Mouse (Mus musculus): ENCODE results near the gene Golph3.

Golph3 gene

GRCm38 (mm10) chr15:12319889-12320288 is 1.4 kb upstream of the Golph3 start:
- no peak for DNase-seq

DNA sequence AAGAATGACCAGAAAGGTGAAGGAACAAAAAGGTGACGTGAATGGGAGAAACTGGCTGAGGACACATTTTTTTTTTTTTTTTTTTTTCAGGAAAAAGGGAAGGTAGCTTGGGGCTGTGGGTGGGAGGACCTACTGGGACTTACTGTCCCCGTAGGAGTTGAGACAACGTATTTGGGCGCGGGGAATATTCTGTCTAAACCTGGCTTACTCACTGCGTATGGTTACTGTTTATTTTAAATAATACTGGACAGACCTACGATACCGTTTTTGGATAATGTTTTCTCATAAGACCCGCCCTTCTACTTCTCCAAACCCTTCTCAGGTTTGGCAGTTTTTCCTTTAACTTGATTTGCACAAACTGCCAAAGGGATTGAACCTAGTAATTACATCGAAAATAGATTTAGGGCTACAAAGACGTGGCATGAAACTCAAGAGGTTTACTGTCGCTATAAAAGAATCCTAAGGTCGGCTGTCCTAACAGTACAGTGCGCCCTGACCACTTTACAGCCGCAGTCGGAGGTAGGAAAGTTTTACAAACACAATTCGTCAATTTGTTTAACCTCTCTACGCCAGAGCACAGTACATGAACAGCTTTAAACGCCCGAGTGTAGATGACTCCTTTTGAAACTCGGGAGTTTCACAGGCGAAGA is 684 bp upstream of the Golph3 start:
- no peak for DNase-seq

GRCm38 (mm10) chr15:12321788-12322621 is 755 bp downstream of the Golph3 start, which contains the start of gene 1810049J17Rik:
1810049J17Rik (minus strand) TSS chr15:12321899.
- DNase-seq = peak; percentile 64

DNA sequence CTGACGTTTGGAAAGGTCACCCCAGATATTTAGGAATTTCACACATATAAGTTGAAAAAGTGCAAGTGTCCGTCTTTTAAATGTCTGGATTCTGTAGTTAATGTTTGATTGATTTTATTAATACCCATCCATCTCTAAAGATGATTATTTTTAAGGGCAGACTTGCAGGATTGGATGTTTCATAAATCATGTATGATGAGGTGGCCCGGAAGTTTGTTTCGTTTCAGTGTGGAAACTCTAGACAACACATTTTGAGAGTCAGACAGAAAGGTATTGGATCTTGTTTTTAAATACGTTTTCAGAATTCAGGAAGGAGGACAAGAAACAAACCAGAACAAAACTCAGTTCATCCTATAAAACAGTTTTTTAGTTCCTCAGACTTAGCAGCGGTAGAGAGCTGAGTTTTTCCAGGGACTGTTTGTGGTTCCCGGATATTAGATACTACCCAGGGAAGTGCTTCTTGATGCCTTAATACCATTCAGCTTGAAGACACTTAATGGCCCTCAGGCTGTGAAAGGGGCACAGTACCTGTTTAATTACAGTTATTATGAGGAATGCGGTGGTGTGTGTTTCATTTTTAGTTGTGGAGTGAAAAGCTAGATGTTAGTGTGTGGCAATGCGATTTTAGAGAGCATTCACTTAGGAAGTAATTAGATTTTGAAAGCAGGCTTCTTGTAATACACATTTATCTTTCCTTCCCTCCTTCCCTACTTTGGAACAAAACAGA is 1.6 kb downstream of the Golph3 start:
- DNase-seq = no peak

DNA sequence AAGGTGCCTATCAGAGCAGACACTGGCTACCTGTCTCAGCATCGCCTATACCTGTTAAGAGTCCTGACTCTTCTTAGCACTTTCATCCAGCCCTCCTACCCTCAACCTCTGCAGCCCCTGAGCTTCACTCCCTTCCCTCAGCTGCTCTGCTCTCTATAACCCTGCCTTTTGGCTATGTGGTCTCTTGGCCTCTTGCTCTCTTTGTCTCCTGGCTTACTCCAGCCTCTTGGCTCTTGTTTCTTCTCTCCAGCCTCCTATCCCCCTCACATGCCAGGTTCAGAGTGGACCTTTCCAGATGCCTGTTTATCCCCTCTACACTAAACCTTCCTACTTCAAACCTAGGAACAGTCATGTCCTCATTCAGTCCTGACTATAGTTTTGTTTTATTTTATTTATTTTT is 3.1 kb downstream of the Golph3 start:
- no peak for DNase-seq

GRCm38 (mm10) chr15:12330389-12330788 is 9.1 kb downstream of the Golph3 start:
- DNase-seq = no peak

DNA sequence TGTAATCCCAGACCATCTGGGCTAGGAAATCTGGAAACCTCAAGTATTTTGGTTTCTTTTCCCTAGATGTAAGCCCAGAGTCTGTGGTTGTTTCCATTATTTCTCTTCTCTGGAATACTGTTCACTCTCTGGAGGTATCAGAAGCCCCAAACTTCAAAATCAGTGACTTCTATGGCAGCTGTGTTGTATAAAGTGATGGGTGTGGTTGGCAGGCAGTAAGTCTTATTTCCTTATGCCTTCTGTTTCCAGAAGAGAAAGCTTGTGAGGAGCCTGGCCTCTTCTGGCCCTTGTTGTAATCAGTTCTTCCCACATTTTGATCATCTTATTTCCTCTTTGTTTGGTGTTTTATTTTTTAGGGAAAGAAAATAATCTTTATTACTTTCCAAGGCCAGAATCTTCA is 9.6 kb downstream of the Golph3 start:
- no peak for DNase-seq

DNA sequence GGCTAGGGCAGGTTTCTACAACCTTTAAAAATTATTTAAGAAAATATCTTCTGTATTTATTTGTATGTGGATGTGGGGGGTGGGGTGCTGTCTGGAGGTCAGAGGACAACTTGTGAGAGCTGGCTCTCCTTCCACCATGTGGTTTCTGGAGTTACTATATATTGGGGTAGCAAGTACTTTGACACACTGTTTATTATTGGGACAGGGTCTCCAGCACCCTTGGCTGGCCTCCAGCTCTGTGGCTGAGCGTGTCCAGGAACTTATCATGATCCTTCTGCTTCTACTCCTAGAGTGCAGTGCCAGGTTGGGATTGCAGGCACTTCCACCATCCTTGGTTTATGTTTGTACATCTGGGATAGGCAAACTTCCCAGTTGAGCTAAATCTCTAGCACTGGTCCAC is 10.1 kb downstream of the Golph3 start:
- DNase-seq = no peak

DNA sequence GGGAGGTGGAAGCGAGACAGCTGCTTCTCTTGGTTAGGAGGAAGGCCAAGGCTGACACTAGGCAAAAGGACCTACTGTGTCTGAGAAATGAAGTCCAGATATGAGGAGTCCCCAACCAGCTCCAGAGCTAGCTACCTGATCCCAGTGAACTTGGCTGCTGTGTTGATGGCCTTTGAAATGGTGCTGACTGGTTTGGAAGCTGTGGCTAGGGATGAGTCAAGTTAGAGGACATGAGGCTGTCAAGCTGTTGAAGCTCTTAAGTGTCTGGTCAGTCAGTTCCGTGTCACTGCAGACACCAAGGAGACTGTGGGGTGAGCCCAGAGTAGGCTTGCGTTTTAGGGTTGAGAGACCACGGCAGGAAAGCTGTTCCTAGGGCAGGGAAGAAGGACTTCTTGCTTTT is 13.1 kb downstream of the Golph3 start:
- no peak for DNase-seq

DNA sequence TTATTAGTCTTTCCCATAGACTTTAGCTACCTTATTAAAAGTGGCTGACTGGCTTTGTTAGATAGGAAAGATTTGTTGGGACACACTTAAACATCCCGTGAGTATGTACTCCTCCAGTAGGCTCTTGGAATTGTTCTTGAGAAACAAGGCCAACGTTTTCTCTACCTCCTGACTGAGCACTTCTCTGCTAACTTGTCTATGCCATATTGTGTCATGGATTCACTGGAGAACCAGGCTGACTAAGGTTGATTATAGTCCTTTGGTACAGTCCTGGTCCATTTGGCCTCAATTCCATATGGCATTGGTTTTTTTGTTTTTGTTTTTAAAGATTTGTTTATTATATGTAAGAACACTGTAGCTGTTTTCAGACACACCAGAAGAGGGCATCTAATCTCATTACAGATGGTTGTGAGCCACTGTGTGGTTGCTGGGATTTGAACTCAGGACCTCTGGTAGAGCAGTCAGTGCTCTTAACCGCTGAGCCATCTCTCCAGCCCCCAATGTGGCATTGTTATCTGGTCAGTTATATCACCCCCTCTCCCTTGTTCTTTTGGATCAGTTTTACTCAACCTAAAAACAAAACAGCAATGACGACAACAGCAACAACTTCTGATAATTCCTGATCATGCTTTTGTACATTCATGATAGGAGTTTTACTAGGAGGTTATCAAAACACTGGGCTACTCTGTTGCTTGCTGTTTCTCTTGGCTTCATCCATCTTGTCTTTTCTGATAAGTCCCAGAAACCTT is 16.0 kb downstream of the Golph3 start:
- no peak for DNase-seq

DNA sequence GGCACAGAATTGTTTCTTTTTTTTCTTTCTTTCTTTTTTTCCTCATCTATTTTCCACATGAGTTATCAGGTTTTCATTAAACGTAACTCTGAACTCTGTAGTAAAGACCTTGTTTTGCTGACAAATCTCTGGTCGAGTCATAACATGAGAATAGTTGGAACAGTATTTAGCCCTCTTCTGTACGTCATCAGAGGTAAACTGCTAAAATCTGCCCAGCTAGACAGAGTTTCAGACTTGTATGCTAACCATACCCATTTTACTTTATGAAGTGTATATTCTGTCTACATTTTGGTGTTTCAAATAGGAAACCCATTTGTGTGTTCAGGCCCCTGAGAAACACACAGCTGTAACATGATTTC is 16.5 kb downstream of the Golph3 start:
- DNase-seq = no peak

GRCm38 (mm10) chr15:12340536-12341400 is 19.5 kb downstream of the Golph3 start:
- DNase-seq = no peak

DNA sequence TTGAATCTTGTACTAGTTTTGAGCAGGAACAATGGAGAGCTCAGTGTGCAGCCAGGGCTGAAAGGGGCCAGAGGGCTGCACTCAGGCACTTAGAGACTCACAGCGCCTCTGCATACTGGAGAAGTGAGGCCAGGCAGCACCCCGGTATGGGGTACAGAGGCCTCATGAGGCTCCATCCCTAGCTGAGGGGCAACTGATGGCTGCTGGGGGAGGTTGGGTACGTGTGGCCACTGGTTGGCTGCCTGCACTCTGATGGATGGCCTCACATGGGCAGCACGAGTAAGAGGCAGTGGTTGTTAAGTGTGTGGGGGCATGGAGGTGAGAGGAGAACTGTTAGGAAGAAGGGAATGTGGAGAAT is 20.1 kb downstream of the Golph3 start:
- DNase-seq = no peak

DNA sequence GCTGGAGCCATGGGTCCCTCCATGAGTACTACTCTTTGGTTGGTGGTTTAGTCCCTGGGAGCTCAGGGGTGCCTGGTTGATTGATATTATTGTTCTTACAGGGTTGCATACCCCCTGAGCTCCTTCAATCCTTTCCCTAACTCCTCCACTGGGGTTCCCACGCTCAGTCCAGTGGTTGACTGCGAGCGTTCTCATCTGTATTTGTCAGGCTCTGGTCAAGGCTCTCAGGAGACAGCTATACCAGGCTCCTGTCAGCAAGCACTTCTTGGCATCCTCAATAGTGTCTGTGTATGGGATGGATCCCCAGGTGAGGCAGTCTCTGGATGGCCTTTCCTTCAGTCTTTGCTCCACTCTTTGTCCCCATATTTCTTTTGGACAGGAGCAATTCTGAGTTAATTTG is 25.7 kb downstream of the Golph3 start:
- no peak for DNase-seq

DNA sequence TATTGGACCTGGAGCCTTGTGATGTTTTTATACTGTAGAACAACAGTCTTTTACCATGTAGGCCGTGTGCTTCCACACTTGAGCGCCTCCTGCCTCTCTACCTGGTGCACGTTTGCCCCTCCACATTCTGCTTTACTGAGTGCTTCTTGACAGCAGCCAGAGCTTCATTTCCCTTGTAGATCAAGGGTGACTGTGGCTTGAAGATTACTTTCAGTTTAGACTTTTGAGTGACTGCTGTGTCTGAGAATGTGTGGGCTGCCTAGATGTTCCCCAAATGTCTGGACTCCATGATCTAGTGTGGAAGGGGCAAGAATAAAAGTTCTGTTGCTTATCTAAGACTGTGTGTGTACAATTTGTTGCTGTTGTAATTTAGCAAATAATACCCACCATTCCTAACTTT is 27.7 kb downstream of the Golph3 start:
- no peak for DNase-seq

- no peak for DNase-seq
Observed at GRCm38 (mm10) chr15:12349840-12350239, 28.6 kb downstream of the Golph3 start.

DNA sequence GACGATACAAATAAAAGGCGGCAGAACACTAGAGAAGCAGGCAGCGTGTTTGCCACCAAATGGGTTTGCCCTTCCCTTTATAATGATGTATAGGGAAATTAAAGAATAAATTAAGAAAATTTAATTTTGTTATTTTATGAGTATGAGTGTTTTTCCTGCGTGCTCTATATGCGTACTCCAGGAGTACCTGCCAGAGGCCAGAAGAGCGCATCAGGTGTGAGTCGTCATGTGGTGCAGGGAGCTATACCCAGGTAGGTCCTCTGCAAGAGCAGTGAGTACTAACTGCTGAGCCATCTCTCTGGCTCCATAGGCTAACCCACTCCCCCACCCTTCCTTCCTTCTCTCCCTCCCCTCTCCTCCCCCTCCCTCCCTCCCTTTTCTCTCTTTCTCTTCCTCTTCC is 30.2 kb downstream of the Golph3 start:
- DNase-seq = no peak

DNA sequence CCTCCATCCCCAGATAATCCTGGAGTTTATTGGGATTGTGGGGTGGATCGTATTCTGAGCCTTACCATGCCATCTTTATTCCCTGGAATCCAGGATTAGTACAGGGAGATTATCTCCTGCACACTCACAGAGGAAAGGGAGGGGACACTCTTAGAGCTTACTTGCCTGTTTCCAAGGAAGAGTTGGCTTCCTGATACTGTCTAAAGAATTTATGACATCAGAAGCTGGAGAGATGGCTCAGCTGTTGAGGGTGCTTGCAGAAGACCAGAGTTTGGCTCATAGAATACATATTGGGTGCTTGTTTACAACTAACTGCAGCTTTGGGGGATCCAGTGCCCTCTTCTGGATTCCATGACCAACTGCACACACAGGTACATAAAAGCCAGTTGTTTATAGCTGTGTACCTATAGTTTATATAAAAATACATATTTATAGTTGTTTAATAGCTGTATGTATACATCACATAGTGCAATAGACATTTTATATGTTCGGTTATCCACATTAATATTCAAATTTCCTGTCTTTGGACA is 33.1 kb downstream of the Golph3 start:
- DNase-seq = peak; percentile 20

DNA sequence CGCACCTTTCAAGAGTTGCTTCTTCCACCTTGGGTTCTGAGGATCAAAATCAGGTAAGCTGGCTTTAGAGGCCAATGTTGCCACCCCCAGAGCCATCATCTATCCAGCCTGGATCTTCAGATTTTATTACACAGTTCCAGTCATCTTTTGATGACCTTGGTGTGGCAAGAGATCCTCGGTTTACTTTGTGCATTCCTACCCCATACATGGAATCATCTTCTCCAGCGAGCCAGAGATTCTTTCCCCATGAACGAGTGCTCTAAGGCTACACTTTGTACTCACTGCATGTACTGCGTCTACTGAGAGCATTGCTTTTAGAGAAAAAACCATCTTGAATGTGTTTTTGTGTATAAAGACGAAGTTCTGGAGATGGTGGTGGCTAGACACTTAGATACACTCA is 34.0 kb downstream of the Golph3 start:
- DNase-seq = no peak

DNA sequence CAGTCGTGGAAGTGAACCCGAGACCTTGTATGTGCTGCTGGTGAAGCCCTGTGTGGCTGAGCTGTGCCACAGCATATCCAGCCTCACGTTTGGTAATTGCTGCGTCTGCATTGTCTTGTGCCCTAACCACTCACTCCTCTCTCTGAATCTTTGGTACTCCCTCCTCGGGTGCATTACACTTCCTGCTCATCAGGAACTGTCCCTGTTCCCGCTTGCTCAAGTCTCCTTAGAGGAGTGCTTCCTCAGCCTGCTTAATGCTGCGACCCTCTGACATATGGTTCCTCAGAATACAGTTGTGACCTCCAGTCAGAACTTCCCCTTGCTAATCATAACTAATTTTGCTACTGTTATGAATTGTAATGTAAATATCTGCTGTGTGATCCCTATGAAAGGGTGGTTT is 34.7 kb downstream of the Golph3 start:
- no peak for DNase-seq

- no peak for DNase-seq
Observed at GRCm38 (mm10) chr15:12357459-12357858, 36.2 kb downstream of the Golph3 start.

GRCm38 (mm10) chr15:12358384-12358783 is 37.1 kb downstream of the Golph3 start:
- no peak for DNase-seq

Measured in kidney, postnatal 10 days (tissue).